Mouse (Mus musculus): Measurements from ENCODE around the gene Smtn.

The Smtn gene

DNA sequence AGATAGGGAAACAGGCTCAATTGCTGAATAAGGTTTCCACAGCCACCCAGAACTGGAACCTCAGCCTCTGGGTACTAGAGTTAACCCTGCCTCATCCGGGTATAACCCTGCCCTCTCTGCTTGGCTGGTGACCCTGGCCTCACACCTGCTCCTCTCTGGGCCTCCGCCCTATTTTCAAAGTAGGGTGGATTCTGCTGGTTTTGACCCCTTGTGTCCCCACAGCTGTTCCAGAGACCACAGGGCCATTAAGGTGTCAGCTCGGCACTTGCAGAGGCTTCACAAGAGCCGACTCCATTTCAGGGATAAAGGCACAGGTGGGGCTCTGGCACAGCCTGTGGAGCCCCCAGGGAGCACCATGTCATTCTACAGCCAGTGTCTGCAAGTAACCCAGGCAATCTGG is 47.7 kb downstream of the Smtn start:
- no peaks in the 10 kb centered on the region for H3K27me3 ChIP-seq (ENCODE audit: control insufficient read depth, insufficient read depth, low read length, poor library complexity, severe bottlenecking)
- H3K36me3 ChIP-seq (ENCODE audit: control insufficient read depth, insufficient read depth, low read length, poor library complexity, severe bottlenecking), result no peaks in the 10 kb centered on the region
- DNase-seq (ENCODE audit: low read depth, low spot score), result no peak

GRCm38 (mm10) chr11:3489036-3489435 is 51.4 kb downstream of the Smtn start:
- DNase-seq (ENCODE audit: low read depth, low spot score), result no peak
- Histone ChIP-seq H3K36me3 (ENCODE audit: control insufficient read depth, insufficient read depth, low read length, poor library complexity, severe bottlenecking) (no peaks in the 10 kb centered on the region), H3K27me3 (ENCODE audit: control insufficient read depth, insufficient read depth, low read length, poor library complexity, severe bottlenecking) (no peaks in the 10 kb centered on the region)

DNA sequence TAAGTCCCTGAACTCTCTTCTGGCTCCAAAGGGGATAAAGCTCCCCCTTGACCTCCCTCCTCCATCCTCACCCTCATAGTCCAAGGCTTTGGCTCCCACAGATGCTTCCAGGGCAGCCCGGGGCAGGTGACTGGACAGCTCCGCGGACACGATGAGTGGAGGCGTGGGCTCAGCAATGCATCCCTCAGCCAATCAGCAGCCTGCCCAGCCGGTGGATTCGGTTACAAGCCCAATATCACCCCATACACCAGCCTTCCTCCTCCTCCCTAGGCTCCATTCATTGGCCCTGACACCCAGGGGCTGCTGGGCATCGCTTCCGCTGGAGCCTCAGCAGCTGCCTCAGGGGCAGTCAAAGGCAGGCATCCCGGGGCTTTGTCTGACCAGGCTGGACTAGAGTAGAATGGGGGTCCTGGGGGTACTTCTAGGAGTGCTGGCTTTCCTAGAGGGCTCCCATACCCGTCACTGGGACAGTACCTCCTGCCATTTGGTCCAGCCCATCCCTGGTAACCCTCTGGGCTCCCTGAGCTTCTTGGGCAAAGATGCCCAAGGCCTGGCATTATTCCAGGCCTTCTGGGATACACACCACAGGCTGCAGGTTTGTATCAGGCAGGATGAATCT is 52.4 kb downstream of the Smtn start, which contains the start of gene Pla2g3:
TSS of gene Pla2g3 (plus strand) at position 333 of the 619 bp plus-strand sequence.
- no peak for DNase-seq (ENCODE audit: low read depth, low spot score)
- Histone ChIP-seq H3K36me3 (ENCODE audit: control insufficient read depth, insufficient read depth, low read length, poor library complexity, severe bottlenecking) (no peaks in the 10 kb centered on the region), H3K27me3 (ENCODE audit: control insufficient read depth, insufficient read depth, low read length, poor library complexity, severe bottlenecking) (no peaks in the 10 kb centered on the region)

DNA sequence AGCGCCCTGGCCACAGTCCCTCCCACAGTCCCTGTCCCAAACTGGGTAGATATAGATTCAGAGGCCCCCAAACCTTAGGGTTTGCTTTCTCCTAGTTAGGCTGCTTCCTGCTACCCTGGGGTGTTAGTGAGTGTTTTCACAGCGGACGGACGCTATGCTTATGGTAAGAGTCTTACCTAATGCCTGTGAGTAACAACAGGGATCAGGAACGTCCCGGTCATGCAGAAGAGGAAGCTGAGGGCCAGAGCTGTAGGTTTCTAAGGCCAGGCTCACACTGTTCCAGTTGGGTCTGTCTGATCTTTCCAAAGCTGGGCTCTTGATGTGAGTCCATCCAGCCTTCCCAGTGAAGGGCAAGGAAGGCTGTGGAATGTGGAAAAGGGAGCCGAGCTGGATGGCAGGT is 54.1 kb downstream of the Smtn start:
- no peaks in the 10 kb centered on the region for H3K36me3 ChIP-seq (ENCODE audit: control insufficient read depth, insufficient read depth, low read length, poor library complexity, severe bottlenecking)

GRCm38 (mm10) chr11:3483980-3484642 is 56.3 kb downstream of the Smtn start:
- no peaks in the 10 kb centered on the region for H3K36me3 ChIP-seq (ENCODE audit: control insufficient read depth, insufficient read depth, low read length, poor library complexity, severe bottlenecking)
- no peaks in the 10 kb centered on the region for H3K27me3 ChIP-seq (ENCODE audit: control insufficient read depth, insufficient read depth, low read length, poor library complexity, severe bottlenecking)
- DNase-seq (ENCODE audit: low read depth, low spot score), result no peak

More for the DNA sequence above, 54.1 kb downstream of the Smtn start:
- no peaks in the 10 kb centered on the region for H3K27me3 ChIP-seq (ENCODE audit: control insufficient read depth, insufficient read depth, low read length, poor library complexity, severe bottlenecking)
- no peak for DNase-seq (ENCODE audit: low read depth, low spot score)

GRCm38 (mm10) chr11:3475489-3475888 is 64.9 kb downstream of the Smtn start:
- DNase-seq (ENCODE audit: low read depth, low spot score), result no peak
- Histone ChIP-seq H3K36me3 (ENCODE audit: control insufficient read depth, insufficient read depth, low read length, poor library complexity, severe bottlenecking) (no peaks in the 10 kb centered on the region), H3K27me3 (ENCODE audit: control insufficient read depth, insufficient read depth, low read length, poor library complexity, severe bottlenecking) (no peaks in the 10 kb centered on the region)

DNA sequence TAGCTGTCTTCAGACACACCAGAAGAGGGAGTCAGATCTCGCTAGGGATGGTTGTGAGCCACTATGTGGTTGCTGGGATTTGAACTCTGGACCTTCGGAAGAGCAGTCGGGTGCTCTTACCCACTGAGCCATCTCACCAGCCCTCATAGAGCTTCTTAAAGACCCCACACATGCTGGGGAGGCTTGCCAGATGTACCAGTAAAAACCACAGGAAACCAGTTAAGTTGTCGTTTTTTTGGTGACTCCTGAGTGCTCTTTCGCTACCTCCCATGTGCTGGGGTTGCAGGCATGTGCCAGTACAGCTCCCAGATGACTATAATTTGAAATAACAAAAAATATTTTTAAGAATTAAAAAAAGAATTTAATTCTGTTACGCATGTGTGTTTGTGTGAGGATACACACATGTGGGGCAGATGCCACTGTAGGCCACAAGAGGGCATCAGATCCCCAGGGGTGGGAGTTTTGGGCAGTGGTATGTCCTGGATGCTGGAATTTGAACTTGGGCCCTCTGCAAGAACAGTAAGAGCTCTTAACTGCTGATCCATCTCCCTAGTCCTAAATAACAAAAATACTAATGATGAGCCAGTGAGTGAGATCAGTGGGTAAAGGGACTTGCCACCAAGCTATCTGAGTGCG is 65.8 kb downstream of the Smtn start:
- Histone ChIP-seq H3K27me3 (ENCODE audit: control insufficient read depth, insufficient read depth, low read length, poor library complexity, severe bottlenecking) (no peaks in the 10 kb centered on the region), H3K36me3 (ENCODE audit: control insufficient read depth, insufficient read depth, low read length, poor library complexity, severe bottlenecking) (no peaks in the 10 kb centered on the region)
- peak; percentile 28 for DNase-seq (ENCODE audit: low read depth, low spot score)

- H3K27me3 ChIP-seq (ENCODE audit: control insufficient read depth, insufficient read depth, low read length, poor library complexity, severe bottlenecking), result no peaks in the 10 kb centered on the region
- no peaks in the 10 kb centered on the region for H3K36me3 ChIP-seq (ENCODE audit: control insufficient read depth, insufficient read depth, low read length, poor library complexity, severe bottlenecking)
- peak; percentile 82 for DNase-seq (ENCODE audit: low read depth, low spot score)
Measured at GRCm38 (mm10) chr11:3472484-3472883, 67.9 kb downstream of the Smtn start.

GRCm38 (mm10) chr11:3471448-3471850 is 69.0 kb downstream of the Smtn start:
- no peaks in the 10 kb centered on the region for H3K36me3 ChIP-seq (ENCODE audit: control insufficient read depth, insufficient read depth, low read length, poor library complexity, severe bottlenecking)
- DNase-seq (ENCODE audit: low read depth, low spot score), result no peak
- H3K27me3 ChIP-seq (ENCODE audit: control insufficient read depth, insufficient read depth, low read length, poor library complexity, severe bottlenecking), result no peaks in the 10 kb centered on the region

Measured in splenic B cell, adult 2 months (primary cell).